Comparison of ENCODE assay signal across 18 mouse cellular contexts in genomic region chr1:185302816-185303215, GRCm38 (mm10).
"Had no signal": no experiment of that assay in that cellular context is flagged by ENCODE, and none has a peak within 500 bp of the region (broad histone marks: within the 10 kb centered on the region; RNA-seq: fewer than 3 reads in every experiment).

No protein-coding gene starts in this region.

- DNase-seq: liver, postnatal 0 days; lung, embryonic 14.5 days; lung, postnatal 10 days; lung, postnatal 4 days; midbrain, embryonic 14.5 days; retina, postnatal 1 day; right cerebral cortex, adult 18-20 months; right cerebral cortex, postnatal 25 days; right cerebral cortex, postnatal 4 days; spleen, adult 18-20 months; thymus, adult 2 months; thymus, postnatal 25 days; thymus, postnatal 4 days had no signal

- H3K9me3 ChIP-seq: midbrain, embryonic 12.5 days; neural tube, embryonic 13.5 days; neural tube, embryonic 15.5 days had no signal

- H3K4me1 ChIP-seq: midbrain, embryonic 10.5 days; midbrain, embryonic 12.5 days; neural tube, embryonic 13.5 days; neural tube, embryonic 15.5 days had no signal

- H3K27ac ChIP-seq: midbrain, embryonic 10.5 days; midbrain, embryonic 12.5 days; neural tube, embryonic 13.5 days; neural tube, embryonic 15.5 days had no signal

- H3K27me3 ChIP-seq: midbrain, embryonic 12.5 days; neural tube, embryonic 13.5 days; neural tube, embryonic 15.5 days had no signal

- H3K4me3 ChIP-seq: midbrain, embryonic 10.5 days; midbrain, embryonic 12.5 days; myocyte; neural tube, embryonic 13.5 days; neural tube, embryonic 15.5 days had no signal
